Mouse (Mus musculus) MEL (cell line): ENCODE measurements around the gene Stx1a.
A peak's percentile ranks its signal among the peaks of the same experiment; 100 is the strongest.

Experiments
- CHD2 ChIP-seq: IDR thresholded peaks from 2 replicates; pipeline ENCODE4 v1.6.1; 2011; ENCODE audit warnings: low read length, improper control_type of control experiment
- CTCF ChIP-seq, 3 experiments: IDR thresholded peaks in 2 of 3; conservative IDR thresholded peaks in 1 of 3; 2 replicates each; pipeline ENCODE4 v1.5.1; 2011 to 2012; ENCODE audit warnings: low read length in 3 of 3, low read depth in 2 of 3, mild to moderate bottlenecking in 2 of 3, improper control_type of control experiment in 1 of 3, inconsistent platforms in 1 of 3, mixed read lengths in 1 of 3, moderate library complexity in 1 of 3; ENCODE audit not compliant: control insufficient read depth in 1 of 3, insufficient read depth in 1 of 3, poor library complexity in 1 of 3, severe bottlenecking in 1 of 3
- EP300 ChIP-seq, 2 experiments: IDR thresholded peaks; 2 replicates each; pipeline ENCODE4 v1.6.1; 2011; ENCODE audit warnings: improper control_type of control experiment in 2 of 2, low read length in 2 of 2, low read depth in 1 of 2, mild to moderate bottlenecking in 1 of 2
- GABPA ChIP-seq: IDR thresholded peaks from 2 replicates; pipeline ENCODE4 v1.6.1; 2012; ENCODE audit warnings: low read depth, mild to moderate bottlenecking, inconsistent platforms, low read length, improper control_type of control experiment, moderate library complexity
- GATA1 ChIP-seq: IDR thresholded peaks from 2 replicates; pipeline ENCODE4 v1.6.1; 2011; ENCODE audit warnings: low read depth, low read length, improper control_type of control experiment
- KAT2A ChIP-seq: conservative IDR thresholded peaks from 2 replicates; pipeline ENCODE4 v1.6.1; 2012; ENCODE audit warnings: low read depth, low read length, improper control_type of control experiment, inconsistent platforms
- MYC ChIP-seq: IDR thresholded peaks from 2 replicates; pipeline ENCODE4 v1.6.1; 2011; ENCODE audit warnings: low read depth, mild to moderate bottlenecking, low read length, improper control_type of control experiment, moderate library complexity
- POLR2A ChIP-seq, 2 experiments: IDR thresholded peaks; 2 replicates each; pipeline ENCODE4 v1.6.1; 2011 to 2012; ENCODE audit warnings: low read length in 2 of 2, mild to moderate bottlenecking in 2 of 2, control low read depth in 1 of 2, improper control_type of control experiment in 1 of 2, low read depth in 1 of 2, moderate library complexity in 1 of 2; ENCODE audit not compliant: control insufficient read depth in 1 of 2, insufficient read depth in 1 of 2, poor library complexity in 1 of 2
- POLR2AphosphoS2 ChIP-seq: IDR thresholded peaks from 2 replicates; pipeline ENCODE4 v1.6.1; 2011; ENCODE audit warnings: low read length, improper control_type of control experiment
- SMC3 ChIP-seq: IDR thresholded peaks from 2 replicates; pipeline ENCODE4 v1.6.1; 2011; ENCODE audit warnings: low read depth, low read length, improper control_type of control experiment
- USF1 ChIP-seq: IDR thresholded peaks from 2 replicates; pipeline ENCODE4 v1.6.1; 2014; ENCODE audit warnings: low read depth, mild to moderate bottlenecking, inconsistent platforms, low read length, improper control_type of control experiment, moderate library complexity
- ZC3H11A ChIP-seq: IDR thresholded peaks from 2 replicates; pipeline ENCODE4 v1.6.1; 2012; ENCODE audit warnings: low read depth, mild to moderate bottlenecking, inconsistent platforms, low read length, improper control_type of control experiment
- ZMIZ1 ChIP-seq: IDR thresholded peaks from 2 replicates; pipeline ENCODE4 v1.6.1; 2012; ENCODE audit warnings: low read depth, mild to moderate bottlenecking, inconsistent platforms, low read length, improper control_type of control experiment, moderate library complexity
- ZNF384 ChIP-seq: IDR thresholded peaks from 2 replicates; pipeline ENCODE4 v1.6.1; 2012; ENCODE audit warnings: low read depth, mild to moderate bottlenecking, inconsistent platforms, low read length, improper control_type of control experiment

- TF ChIP-seq MYC (peak; percentile 67), POLR2A (IDR thresholded peaks at IDR 0.05; ENCODE audit: control insufficient read depth in 1 of 2, insufficient read depth in 1 of 2, low read depth in 1 of 2, low read length in 2 of 2, poor library complexity in 1 of 2) (0 out of 4 replicates have a peak, but pooled peaks of 1 of the 2 experiments have one; percentile 27), CTCF (IDR thresholded peaks at IDR 0.05 in 2 of 3, conservative IDR thresholded peaks at IDR 0.05 in 1 of 3; ENCODE audit: control insufficient read depth in 1 of 3, insufficient read depth in 1 of 3, low read depth in 2 of 3, low read length in 3 of 3, poor library complexity in 1 of 3, severe bottlenecking in 1 of 3) (no peak), GATA1 (peak; percentile 88), SMC3 (no peak), EP300 (IDR thresholded peaks at IDR 0.05; ENCODE audit: low read depth in 1 of 2, low read length in 2 of 2) (peak; percentile 86 to 87), ZC3H11A (peak; percentile 13; the same call in 1 of the 2 replicates), GABPA (no peak), CHD2 (no peak), KAT2A (no peak), ZNF384 (no peak), ZMIZ1 (no peak), USF1 (no peak), POLR2AphosphoS2 (no peak)
Measured at GRCm38 (mm10) chr5:134976164-134976563, 47.1 kb upstream of the Stx1a start.
